Mouse (Mus musculus) CD8-positive naive resting alpha-beta T cell, adult 57 days (primary cell): ENCODE measurements around the gene Tppp2. TPM values are rescaled to one million over a fixed set of nuclear protein-coding genes. Genes with fewer than 3 reads are reported as not detected.

Experiments used
- total RNA-seq: library from RNA; stranded (reverse); gene quantifications from one replicate; pipeline ENCODE4 v1.2.4, GENCODE M21; 2023

The Tppp2 gene
- total RNA-seq, result not detected

GRCm38 (mm10) chr14:51918125-51918524, at the start of gene Tppp2:
TSS of gene Tppp2 (plus strand) at chr14:51918425.

GRCm38 (mm10) chr14:51884598-51885331, 33.5 kb upstream of the Tppp2 start, which contains the start of gene Mettl17:
TSS of gene Mettl17 (plus strand) at chr14:51884842.

DNA sequence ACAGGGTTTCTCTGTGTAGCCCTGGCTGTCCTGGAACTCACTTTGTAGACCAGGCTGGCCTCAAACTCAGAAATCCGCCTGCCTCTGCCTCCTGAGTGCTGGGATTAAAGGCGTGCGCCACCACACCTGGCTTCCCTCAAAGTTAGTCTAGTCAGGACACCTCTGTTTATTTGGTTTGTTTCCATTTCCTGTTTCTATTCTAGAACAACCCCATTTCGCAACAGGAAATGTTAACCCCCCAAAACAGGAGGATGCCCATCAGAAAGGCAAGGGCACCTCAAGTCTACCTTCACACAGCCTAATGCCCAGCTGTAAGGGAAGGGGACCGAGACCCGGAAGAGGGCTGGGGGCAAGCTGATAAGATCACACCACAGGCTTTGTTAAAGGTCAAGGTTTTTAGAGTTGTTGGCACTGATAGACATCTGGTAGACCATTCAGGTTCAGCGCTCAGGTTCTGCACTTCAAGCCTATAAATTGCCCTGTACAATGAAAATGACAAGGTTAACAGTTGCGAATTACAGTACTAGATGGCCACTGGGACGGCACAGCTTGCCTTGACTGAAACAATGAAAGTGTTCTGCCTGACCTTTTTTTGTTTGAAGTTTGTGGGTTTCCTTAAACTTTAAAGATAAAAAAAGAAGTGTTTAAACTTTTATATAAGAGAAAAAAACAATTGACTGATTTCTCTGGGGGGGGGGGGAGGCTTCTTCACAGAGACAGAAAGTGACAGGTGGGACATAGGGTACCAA, 25.9 kb upstream of the Tppp2 start, which contains the start of gene Slc39a2:
TSS of gene Slc39a2 (plus strand) at position 699 of the 749 bp plus-strand sequence.

GRCm38 (mm10) chr14:51913960-51914762, 4.1 kb upstream of the Tppp2 start, which contains the start of gene Ndrg2:
TSS of gene Ndrg2 (minus strand) at chr14:51914158.

GRCm38 (mm10) chr14:51922571-51922865, 4.3 kb downstream of the Tppp2 start, which contains the start of gene Rnase13:
TSS of gene Rnase13 (minus strand) at chr14:51922773.

Other genes starting within 250 kb of the Tppp2 start
- gene Gm17079, start 223.0 kb upstream of the Tppp2 start, total RNA-seq, result not detected
- not detected for gene Gm5800, start 201.2 kb upstream of the Tppp2 start, total RNA-seq
- not detected for gene Ang4, start 144.8 kb upstream of the Tppp2 start, total RNA-seq
- not detected for gene AY358078, start 118.4 kb upstream of the Tppp2 start, total RNA-seq
- not detected for gene Ear6, start 64.7 kb upstream of the Tppp2 start, total RNA-seq
- 66.8 TPM for gene Mettl17, start 33.6 kb upstream of the Tppp2 start, total RNA-seq
- 0.89 TPM for gene Slc39a2, start 25.5 kb upstream of the Tppp2 start, total RNA-seq
- 16.6 TPM for gene Ndrg2, start 4.3 kb upstream of the Tppp2 start, total RNA-seq
- gene Rnase13, start 4.3 kb downstream of the Tppp2 start, total RNA-seq, result not detected
- 2.2 TPM for gene Arhgef40, start 66.3 kb downstream of the Tppp2 start, total RNA-seq
- not detected for gene Tmem253, start 97.2 kb downstream of the Tppp2 start, total RNA-seq
- 7.8 TPM for gene Zfp219, start 102.3 kb downstream of the Tppp2 start, total RNA-seq
- not detected for gene Olfr221, start 124.0 kb downstream of the Tppp2 start, total RNA-seq
- gene Hnrnpc, start 185.6 kb downstream of the Tppp2 start, total RNA-seq, result 439 TPM
- 23.2 TPM for gene Rpgrip1, start 192.3 kb downstream of the Tppp2 start, total RNA-seq